Comparison of ENCODE assay signal across 9 mouse cellular contexts in the genomic region with DNA sequence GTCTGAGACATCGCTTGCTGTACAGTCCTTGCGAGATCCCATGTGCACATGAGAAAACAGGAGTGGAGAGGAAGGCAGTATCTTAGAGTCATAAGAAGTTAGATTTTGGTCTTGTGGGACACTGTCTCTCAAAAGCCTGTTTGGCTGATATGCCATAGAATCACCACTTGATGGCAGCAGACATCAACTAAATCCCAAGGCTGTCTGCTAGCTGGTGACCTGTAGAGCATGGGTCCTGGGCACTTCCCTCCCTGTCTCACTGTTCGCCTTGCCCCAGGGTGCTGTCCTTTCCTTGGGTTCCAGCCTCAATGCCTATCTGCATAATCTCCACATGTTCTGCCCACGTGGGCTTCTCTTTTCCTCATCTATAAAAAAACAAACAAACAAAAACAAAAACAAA. TPM values are rescaled to one million over a fixed set of nuclear protein-coding genes. Genes with fewer than 3 reads are reported as not detected.
DNase-seq lines count a peak whose midpoint lies in the region; ATAC-seq and TF ChIP-seq lines count a peak whose summit lies in the region.
"Had no signal": no experiment of that assay in that cellular context is flagged by ENCODE, and none has a peak within 500 bp of the region (broad histone marks: within the 10 kb centered on the region; RNA-seq: fewer than 3 reads in every experiment).

No protein-coding gene starts in this region.

- no peak for TF ChIP-seq POLR2A in small intestine, adult 2 months (IDR thresholded peaks at IDR 0.05; ENCODE audit: low read depth, low read length)

- TF ChIP-seq CTCF in small intestine, adult 2 months (IDR thresholded peaks at IDR 0.05; ENCODE audit: extremely low read depth, insufficient read length, insufficient replicate concordance, low read depth, low read length), result peak; percentile 62; the same call in 1 of the 2 replicates

- H3K36me3 ChIP-seq in forebrain, embryonic 10.5 days (replicated peaks), result no peaks in the 10 kb centered on the region
- no peaks in the 10 kb centered on the region for H3K36me3 ChIP-seq in forebrain, embryonic 12.5 days (replicated peaks)
- no peaks in the 10 kb centered on the region for H3K36me3 ChIP-seq in small intestine, adult 2 months (ENCODE audit: control insufficient read depth, insufficient read depth, low read length)

- no peak overlapping the region for H3K27ac ChIP-seq in forebrain, embryonic 10.5 days
- H3K27ac ChIP-seq in forebrain, embryonic 12.5 days, result no peak overlapping the region
- no peak overlapping the region for H3K27ac ChIP-seq in small intestine, adult 2 months (ENCODE audit: insufficient read depth, low read depth, low read length)
- H3K27ac ChIP-seq: macrophage had no signal

- ATAC-seq in forebrain, embryonic 12.5 days (ENCODE audit: low FRiP score), result no peak
- peak; percentile 84 for ATAC-seq in megakaryocyte progenitor cell, adult 5-6 weeks (replicated peaks; ENCODE audit: poor library complexity)

- H3K27me3 ChIP-seq in forebrain, embryonic 10.5 days (ENCODE audit: poor library complexity, severe bottlenecking), result no peaks in the 10 kb centered on the region
- H3K27me3 ChIP-seq in forebrain, embryonic 12.5 days, result peaks cover 9% of the 10 kb centered on the region; the same call in 1 of the 2 replicates
- no peaks in the 10 kb centered on the region for H3K27me3 ChIP-seq in small intestine, adult 2 months (ENCODE audit: control insufficient read depth, insufficient read depth, low read length)

- intact Hi-C loops in heart, postnatal 10 days (cut with DNase I), result loop anchor here (1.0 to 5.0 kb wide), 7 partner anchors 79 to 783 kb away; no protein-coding TSS in a partner anchor

- H3K9ac ChIP-seq in forebrain, embryonic 12.5 days, result no peak overlapping the region

- DNase-seq in forebrain, embryonic 10.5 days (ENCODE audit: extremely low spot score, low spot score), result peak; percentile 41
- DNase-seq in ES-CJ7 (ENCODE audit: low read depth, low spot score), result peak; percentile 63
- DNase-seq in cerebellum, postnatal 10 days, result peak; percentile 69 to 74
- peak; percentile 64 to 70 for DNase-seq in heart, postnatal 10 days
- peak; percentile 55 to 64 for DNase-seq in kidney, postnatal 36 days

- no peaks in the 10 kb centered on the region for H3K9me3 ChIP-seq in forebrain, embryonic 10.5 days
- no peaks in the 10 kb centered on the region for H3K9me3 ChIP-seq in forebrain, embryonic 12.5 days

- no peak overlapping the region for H3K4me3 ChIP-seq in forebrain, embryonic 10.5 days
- no peak overlapping the region for H3K4me3 ChIP-seq in forebrain, embryonic 12.5 days (replicated peaks)
- H3K4me3 ChIP-seq in small intestine, adult 2 months (ENCODE audit: low read depth, low read length), result no peak overlapping the region

- no peak overlapping the region for H3K4me2 ChIP-seq in forebrain, embryonic 12.5 days

- 23% methylated on average over 4 of the region's 4 CpGs for WGBS in forebrain, embryonic 10.5 days
- 43% methylated on average over 4 of the region's 4 CpGs for WGBS in forebrain, embryonic 12.5 days
- WGBS in small intestine, adult 2 months, result 23% methylated on average over 4 of the region's 4 CpGs

- H3K4me1 ChIP-seq in forebrain, embryonic 10.5 days, result peaks cover 8% of the 10 kb centered on the region
- H3K4me1 ChIP-seq in forebrain, embryonic 12.5 days, result 0 out of 2 replicates have a peak, but pooled peaks cover 3% of the 10 kb centered on the region
- no peaks in the 10 kb centered on the region for H3K4me1 ChIP-seq in small intestine, adult 2 months (ENCODE audit: control insufficient read depth, insufficient read depth, insufficient read length, low read length)

RNA-seq across cellular contexts. Expression of gene Il9, which starts 6.7 kb away (rescaled TPM):
- not detected in 2 replicates for polyA plus RNA-seq in forebrain, embryonic 10.5 days (2016; fragmentation: Nextera tagmentation; extraction: Ambion mirVana)
- not detected in 2 replicates for polyA plus RNA-seq in forebrain, embryonic 12.5 days (2016; fragmentation: Nextera tagmentation; extraction: Ambion mirVana)
- not detected for total RNA-seq in heart, postnatal 10 days (2021)
- total RNA-seq in megakaryocyte progenitor cell, adult 5-6 weeks (2015), result not detected in 2 replicates
- not detected in 2 replicates for total RNA-seq in megakaryocyte progenitor cell, adult 5-6 weeks (2017)
- polyA plus RNA-seq in small intestine, adult 2 months (2012; rRNA removed), result not detected in 2 replicates
- polyA plus RNA-seq: macrophage had no signal

RNA-seq across cellular contexts. Expression of gene Slc25a48, which starts 37.2 kb away (rescaled TPM):
- not detected in 2 replicates for polyA plus RNA-seq in forebrain, embryonic 10.5 days (2016; fragmentation: Nextera tagmentation; extraction: Ambion mirVana)
- polyA plus RNA-seq in forebrain, embryonic 12.5 days (2016; fragmentation: Nextera tagmentation; extraction: Ambion mirVana), result not detected in 2 replicates
- under 1 TPM; 0.12 to 0.24 TPM for total RNA-seq in heart, postnatal 10 days (2021)
- total RNA-seq in megakaryocyte progenitor cell, adult 5-6 weeks (2015), result 0.05 TPM in 1 of 2 replicates, not detected in the other
- total RNA-seq in megakaryocyte progenitor cell, adult 5-6 weeks (2017), result not detected in 2 replicates
- 0.25 and 0.43 TPM in 2 replicates for polyA plus RNA-seq in small intestine, adult 2 months (2012; rRNA removed)
- polyA plus RNA-seq: macrophage had no signal

RNA-seq across cellular contexts. Expression of gene Fbxl21, which starts 46.9 kb away (rescaled TPM):
- 1.3 and 1.5 TPM in 2 replicates for polyA plus RNA-seq in forebrain, embryonic 10.5 days (2016; fragmentation: Nextera tagmentation; extraction: Ambion mirVana)
- 2.0 and 2.4 TPM in 2 replicates for polyA plus RNA-seq in forebrain, embryonic 12.5 days (2016; fragmentation: Nextera tagmentation; extraction: Ambion mirVana)
- 1 to 10 TPM; 1.0 to 1.1 TPM for total RNA-seq in heart, postnatal 10 days (2021)
- total RNA-seq in megakaryocyte progenitor cell, adult 5-6 weeks (2015), result 0.67 and 0.95 TPM in 2 replicates
- not detected in 2 replicates for total RNA-seq in megakaryocyte progenitor cell, adult 5-6 weeks (2017)
- 0.60 and 2.2 TPM in 2 replicates for polyA plus RNA-seq in small intestine, adult 2 months (2012; rRNA removed)

RNA-seq across cellular contexts. Expression of gene Gm3045, which starts 49.0 kb away (rescaled TPM):
- not detected in 2 replicates for polyA plus RNA-seq in forebrain, embryonic 10.5 days (2016; fragmentation: Nextera tagmentation; extraction: Ambion mirVana)
- not detected in 2 replicates for polyA plus RNA-seq in forebrain, embryonic 12.5 days (2016; fragmentation: Nextera tagmentation; extraction: Ambion mirVana)
- not detected for total RNA-seq in heart, postnatal 10 days (2021)
- not detected in 2 replicates for total RNA-seq in megakaryocyte progenitor cell, adult 5-6 weeks (2015)
- not detected in 2 replicates for total RNA-seq in megakaryocyte progenitor cell, adult 5-6 weeks (2017)
- not detected in 2 replicates for polyA plus RNA-seq in small intestine, adult 2 months (2012; rRNA removed)
- polyA plus RNA-seq: macrophage had no signal
